Mouse (Mus musculus): ENCODE measurements around the gene Rab3gap2.
A peak's percentile ranks its signal among the peaks of the same experiment; 100 is the strongest.

The Rab3gap2 gene

GRCm38 (mm10) chr1:185203909-185204661 lies at the start of gene Rab3gap2:
TSS of gene Rab3gap2 (plus strand) at chr1:185204117.
- peak; percentile 98 to 99 for DNase-seq

- no peak for DNase-seq
Measured at GRCm38 (mm10) chr1:185173641-185174040, 30.3 kb upstream of the Rab3gap2 start.

- DNase-seq: no peak
Measured at GRCm38 (mm10) chr1:185177860-185178259, 26.1 kb upstream of the Rab3gap2 start.

- DNase-seq: no peak
Measured at GRCm38 (mm10) chr1:185183591-185184330, 20.2 kb upstream of the Rab3gap2 start.

- DNase-seq: no peak
Measured at GRCm38 (mm10) chr1:185185556-185185955, 18.4 kb upstream of the Rab3gap2 start.

GRCm38 (mm10) chr1:185187135-185187785 lies 16.7 kb upstream of the Rab3gap2 start:
- DNase-seq: no peak

GRCm38 (mm10) chr1:185189901-185190300 lies 14.0 kb upstream of the Rab3gap2 start:
- no peak for DNase-seq

- DNase-seq: no peak
Measured at GRCm38 (mm10) chr1:185192087-185192486, 11.8 kb upstream of the Rab3gap2 start.

GRCm38 (mm10) chr1:185193509-185193908 lies 10.4 kb upstream of the Rab3gap2 start:
- no peak for DNase-seq

GRCm38 (mm10) chr1:185196323-185196722 lies 7.6 kb upstream of the Rab3gap2 start:
- DNase-seq: no peak

GRCm38 (mm10) chr1:185200571-185201395 lies 3.1 kb upstream of the Rab3gap2 start:
- no peak for DNase-seq

GRCm38 (mm10) chr1:185201994-185202393 lies 1.9 kb upstream of the Rab3gap2 start:
- DNase-seq: no peak

GRCm38 (mm10) chr1:185203196-185203908 lies 565 bp upstream of the Rab3gap2 start:
- DNase-seq: no peak

GRCm38 (mm10) chr1:185205090-185205489 lies 1.2 kb downstream of the Rab3gap2 start:
- DNase-seq: no peak

- no peak for DNase-seq
Measured at GRCm38 (mm10) chr1:185207851-185208595, 4.1 kb downstream of the Rab3gap2 start.

GRCm38 (mm10) chr1:185208766-185209165 lies 4.8 kb downstream of the Rab3gap2 start:
- DNase-seq: no peak

- DNase-seq: no peak
Measured at GRCm38 (mm10) chr1:185209641-185210176, 5.8 kb downstream of the Rab3gap2 start.

- no peak for DNase-seq
Measured at GRCm38 (mm10) chr1:185216360-185216759, 12.4 kb downstream of the Rab3gap2 start.

- no peak for DNase-seq
Measured at GRCm38 (mm10) chr1:185216762-185217161, 12.8 kb downstream of the Rab3gap2 start.

GRCm38 (mm10) chr1:185217966-185218365 lies 14.0 kb downstream of the Rab3gap2 start:
- DNase-seq: no peak

- no peak for DNase-seq
Measured at GRCm38 (mm10) chr1:185226889-185227288, 23.0 kb downstream of the Rab3gap2 start.

All from thymus, adult 18-20 months (tissue).